Mouse (Mus musculus) left cerebral cortex, adult 9 months (tissue): ENCODE measurements around the gene Hdac11.
"Not testable (repeated sequence)": the region's sequence is repeated elsewhere in the genome, so short reads cannot be mapped to it uniquely, and the experiment has no call there.

Experiments
- DNase-seq, 2 experiments: peaks; one replicate each; pipeline ENCODE4 v3.0.0; 2022; ENCODE audit warnings: low spot score in 2 of 2

Hdac11 gene

DNA sequence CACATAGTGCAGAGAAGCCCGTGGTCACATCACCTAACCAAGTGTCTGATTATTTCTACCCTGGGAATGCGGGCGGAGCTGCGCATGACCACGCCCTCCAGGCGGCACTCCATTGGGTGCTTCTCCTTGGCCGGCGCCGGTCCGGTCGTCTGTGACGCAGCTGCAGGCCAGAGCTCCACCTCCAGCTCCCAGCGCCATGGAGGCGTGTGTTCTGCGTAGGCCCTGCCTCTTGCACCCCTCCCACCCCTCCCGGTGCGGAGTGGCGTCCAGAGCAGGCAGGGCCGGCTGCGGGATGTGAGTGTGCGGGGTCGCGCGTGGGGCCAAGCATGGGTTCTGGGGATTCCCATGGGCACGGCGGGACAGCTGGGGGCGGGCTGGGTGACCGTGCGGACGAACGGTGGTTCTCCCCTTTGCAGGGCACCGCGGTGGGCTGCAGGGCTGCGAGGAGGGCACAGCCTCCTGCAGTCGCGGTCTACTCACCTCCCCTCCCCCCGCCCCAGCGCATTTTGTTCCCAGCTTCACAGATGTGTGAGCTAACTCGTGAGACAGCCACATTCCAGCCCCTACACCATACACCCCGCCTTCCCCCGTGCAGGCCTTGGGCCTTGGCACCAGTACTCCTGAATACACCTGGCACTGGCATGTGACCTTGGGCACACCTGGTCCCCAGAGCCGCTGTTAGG lies at the start of gene Hdac11:
Gene Hdac11, plus strand, starts transcription at position 112 of the 683 bp plus-strand sequence.
- peak; percentile 88 to 95 for DNase-seq

DNA sequence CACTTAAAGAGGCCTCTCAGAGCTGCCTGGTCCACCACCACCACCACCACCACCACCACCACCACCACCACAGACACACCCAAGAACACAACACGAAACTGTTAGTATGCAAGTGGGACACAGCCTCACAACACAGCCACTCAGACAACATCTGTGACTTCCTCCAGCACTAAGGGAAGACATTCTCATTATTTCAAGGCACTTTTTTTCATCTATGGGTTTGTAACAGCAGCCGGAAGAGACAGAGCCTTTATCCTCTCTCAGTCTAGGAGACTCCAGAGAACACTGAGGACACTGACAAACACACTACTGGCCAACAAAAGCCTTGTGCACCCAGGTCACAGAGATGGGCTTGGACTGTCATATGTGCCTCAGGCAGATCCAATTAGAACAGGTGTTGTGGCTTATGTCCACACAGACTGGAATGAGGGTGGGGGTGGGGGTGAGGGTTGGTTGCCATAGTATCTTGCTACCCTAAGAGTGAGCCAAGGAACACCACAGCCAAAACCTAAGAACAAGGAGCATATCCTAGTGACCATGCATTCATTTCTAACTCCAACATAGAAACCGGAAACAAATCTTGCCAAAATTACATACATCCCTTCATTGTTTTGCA lies 48.1 kb upstream of the Hdac11 start:
- DNase-seq: no peak

DNA sequence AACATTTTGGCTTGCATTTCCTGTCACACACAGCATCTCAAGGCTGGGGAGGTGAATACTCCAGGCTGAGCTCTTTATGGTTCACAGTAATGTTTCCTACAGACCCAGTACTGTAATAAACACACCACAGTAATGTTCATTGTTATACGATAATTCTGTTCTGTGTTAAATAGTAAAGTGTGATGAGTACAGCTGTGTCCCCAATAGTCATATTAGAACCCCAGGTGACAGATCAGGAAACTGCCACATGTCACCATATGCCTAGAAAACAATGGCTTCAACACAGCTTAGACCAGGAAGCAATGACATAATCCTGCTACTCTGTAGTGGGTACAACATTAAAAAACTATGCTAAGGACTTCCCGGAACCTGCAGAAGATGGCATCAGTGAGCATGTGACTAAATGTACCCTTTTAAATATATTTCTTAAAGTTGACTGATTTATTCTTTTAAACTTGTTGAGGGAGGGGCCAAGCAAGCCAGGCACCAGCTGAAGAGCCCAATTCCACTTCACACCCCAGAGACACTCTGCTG lies 47.5 kb upstream of the Hdac11 start:
- DNase-seq: no peak

DNA sequence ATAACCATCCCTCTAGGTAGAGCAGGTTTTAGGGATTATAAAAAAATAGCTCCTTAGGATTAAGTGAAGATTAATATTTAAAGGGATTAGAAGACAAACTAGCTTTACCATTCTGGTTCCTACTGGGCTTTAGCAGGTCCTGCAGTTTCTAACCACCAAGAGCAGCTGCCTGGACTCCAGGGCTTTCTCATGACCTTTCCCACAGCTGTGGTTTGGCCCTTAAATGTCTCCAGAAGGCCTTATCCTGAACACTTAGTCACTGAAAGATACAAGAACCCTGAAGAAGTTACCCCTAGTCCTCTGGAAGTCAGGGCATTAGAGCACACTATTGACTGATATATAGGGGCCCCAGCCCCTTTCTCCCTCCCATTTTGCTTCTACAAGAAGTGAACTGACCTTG lies 47.0 kb upstream of the Hdac11 start:
- no peak for DNase-seq

DNA sequence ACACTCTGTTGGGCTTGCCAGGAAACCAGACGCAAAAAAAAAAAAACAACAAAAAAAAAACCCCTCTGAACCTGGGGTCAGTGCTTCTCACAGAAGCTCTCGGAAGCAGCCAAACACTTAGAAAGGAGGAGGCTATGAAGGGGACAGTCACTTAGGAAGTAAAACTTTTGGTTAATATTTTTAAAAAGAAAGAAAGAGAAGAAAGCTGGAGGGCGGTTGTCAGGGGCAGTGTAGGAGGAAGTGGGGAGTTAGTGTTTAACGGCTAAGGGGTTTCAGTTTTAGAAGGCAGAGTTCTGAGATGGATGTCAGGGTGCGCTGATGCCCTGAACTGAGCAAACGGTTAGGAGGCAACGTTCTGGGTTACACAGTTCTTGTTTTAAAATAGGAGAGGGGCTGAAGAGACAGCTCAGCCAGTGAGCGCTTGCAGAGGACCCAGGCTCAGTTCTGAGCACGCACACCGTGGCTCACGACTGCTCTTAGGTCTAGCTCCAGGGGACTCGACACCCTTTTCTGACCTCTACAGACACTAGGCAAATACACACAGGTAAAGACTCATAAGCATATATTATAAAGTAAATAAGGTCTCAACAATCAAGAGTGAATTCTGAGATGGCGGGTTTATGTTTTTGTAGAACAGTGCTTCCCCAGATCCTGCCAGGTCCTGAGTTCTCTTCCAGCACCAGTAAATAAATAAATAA lies 46.0 kb upstream of the Hdac11 start:
- no peak for DNase-seq

DNA sequence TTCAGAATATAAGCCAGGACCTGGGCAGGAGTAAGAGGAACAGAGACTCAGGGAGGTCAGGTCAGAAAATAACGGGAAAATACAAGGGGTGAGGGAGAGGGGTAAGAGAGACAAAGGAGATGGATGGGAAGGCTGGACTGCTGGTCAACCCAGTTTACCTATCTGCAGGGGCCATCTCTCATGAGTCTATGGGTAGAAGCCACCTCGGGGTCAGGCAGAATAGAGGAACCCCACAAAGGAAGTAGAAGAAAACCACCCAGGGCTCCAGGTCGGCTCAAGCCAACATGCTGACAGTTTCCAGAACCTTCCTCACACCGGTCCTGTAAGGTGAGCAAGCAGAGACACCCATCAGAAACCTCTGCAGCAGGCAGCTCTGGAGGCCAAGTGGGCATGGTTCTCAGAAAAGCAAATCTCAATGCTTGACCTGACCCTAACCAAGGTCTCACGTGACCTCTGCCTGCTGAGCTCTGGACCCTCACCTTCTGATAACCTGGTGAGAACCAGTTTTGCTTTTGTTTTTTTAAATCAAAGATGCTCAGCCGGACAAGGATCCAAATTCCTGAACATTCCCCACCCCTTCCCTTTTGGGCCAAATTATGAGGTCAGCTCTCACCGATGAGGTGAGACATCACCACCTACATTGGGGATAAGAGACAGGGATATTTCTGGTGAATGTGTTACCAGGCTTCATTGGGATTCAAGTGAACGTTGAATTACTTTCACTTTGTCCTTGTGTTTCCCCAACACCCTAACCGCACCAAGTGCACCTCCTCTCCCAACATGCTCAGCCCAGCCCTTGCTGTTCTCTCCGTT lies 45.1 kb upstream of the Hdac11 start:
- no peak for DNase-seq

DNA sequence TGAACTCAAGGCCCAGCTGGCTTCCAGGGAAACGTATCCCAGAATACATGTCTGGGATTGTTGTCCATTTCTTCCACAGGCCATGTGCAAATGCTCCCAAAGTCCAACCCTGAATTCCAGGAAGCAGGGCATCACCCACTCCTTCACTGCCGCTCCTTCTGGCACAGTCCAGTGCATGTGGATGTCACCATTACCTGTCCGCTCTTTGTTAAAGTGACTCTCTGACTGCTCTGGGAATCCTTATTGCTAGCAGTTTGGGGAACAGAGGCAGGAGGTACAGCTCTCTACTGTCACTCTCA lies 44.6 kb upstream of the Hdac11 start:
- DNase-seq: no peak

DNA sequence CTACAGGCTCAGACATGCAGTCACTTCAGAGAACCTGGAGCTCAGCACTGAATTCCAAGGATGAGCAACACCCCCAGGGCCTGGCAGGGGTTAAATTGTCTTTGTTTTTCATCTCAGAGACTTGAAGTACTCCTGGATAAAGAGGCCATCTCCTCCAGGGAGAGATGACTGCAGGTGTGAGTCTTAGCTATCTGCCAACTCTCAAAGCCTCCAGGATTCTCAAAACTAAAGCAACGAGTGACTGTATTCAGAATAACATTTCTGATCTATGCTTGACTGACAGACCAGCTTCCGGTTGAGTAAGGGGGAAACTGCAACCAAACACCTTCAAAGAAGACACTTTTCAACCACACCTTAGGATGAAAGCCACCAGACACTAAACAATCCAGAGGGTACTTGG lies 41.7 kb upstream of the Hdac11 start:
- DNase-seq: no peak

DNA sequence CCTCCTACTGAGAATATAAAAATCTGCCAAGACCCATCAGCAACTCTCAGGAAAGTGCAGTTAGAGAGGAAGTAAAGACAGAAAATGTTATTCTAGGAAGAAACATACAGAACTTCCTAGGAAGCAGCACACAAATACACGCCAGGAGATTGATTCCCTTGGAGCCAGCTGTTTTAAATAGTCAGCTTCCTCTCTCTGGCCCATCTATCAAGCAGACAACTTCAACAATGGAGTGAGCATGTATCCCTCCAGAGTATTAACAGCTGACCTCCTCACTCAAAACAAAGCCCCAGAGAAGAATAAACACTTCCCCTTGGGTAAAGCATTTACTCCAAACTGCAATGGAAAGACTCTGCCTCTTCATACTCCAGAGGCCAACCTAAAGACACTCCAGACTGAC lies 41.3 kb upstream of the Hdac11 start:
- no peak for DNase-seq

DNA sequence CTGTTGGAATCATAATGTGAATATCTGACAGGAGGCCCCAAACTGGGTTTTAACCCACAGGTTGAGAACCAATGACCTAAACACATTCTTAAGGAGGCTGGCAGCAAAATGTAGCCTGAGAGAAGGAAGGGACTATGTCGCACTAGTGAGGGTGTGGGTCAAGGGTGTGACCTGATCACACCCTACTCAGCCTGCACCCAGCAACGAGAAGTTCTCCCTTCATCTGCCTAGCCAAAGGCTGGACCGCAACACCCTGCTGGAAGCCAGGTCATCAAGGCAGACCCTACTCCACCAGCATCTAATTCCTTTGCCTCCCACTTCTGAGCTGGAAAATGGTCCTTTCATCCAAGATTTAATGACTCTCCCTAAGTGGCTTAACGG lies 40.6 kb upstream of the Hdac11 start:
- no peak for DNase-seq

DNA sequence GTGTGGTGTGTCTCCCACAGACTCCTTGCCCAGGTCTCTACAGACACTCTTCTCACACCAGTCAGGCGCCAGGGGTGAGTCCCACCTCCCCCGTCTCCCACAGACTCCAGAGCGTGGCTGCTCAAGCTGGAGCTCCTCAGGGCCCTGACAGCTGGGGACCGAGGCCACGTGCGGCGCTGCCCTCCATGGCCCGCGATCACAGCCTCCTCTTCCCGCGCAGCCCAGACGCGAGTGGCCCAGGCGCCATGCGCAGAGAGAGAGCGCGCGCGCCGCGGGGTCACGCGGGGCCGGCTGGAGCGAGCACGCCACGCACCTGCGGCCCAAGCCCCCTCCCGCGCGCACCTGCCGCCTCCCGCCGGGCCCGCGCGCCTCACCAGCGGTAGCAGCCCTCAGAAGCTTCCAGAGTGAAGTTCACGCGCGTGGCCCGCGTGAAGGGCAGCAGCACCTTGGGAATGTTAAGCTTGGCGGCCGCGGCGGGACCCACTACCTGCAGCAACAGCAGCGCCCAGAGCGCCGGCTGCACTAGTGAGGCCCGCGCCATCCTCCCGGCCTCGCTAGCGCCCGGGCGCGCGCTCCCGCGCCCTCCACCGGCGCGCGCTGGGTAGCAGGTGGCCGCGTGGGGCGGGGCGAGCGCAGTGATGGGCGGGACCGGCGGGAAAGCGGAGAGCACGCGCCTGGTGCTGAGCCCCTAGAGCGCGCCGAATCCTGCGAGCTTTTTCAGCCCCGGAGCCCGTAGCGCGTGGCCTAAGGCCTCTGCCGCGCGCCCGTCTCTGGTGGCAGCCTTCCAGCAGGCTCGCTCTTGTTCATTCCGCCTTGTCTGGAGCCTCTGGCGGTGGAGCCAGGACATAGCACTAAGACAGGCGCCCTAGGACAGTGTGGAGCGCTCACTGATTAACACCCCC lies 40.0 kb upstream of the Hdac11 start, which contains the start of gene Nup210:
Gene Nup210, minus strand, starts transcription at position 586 of the 902 bp plus-strand sequence.
- peak; percentile 87 to 97 for DNase-seq

DNA sequence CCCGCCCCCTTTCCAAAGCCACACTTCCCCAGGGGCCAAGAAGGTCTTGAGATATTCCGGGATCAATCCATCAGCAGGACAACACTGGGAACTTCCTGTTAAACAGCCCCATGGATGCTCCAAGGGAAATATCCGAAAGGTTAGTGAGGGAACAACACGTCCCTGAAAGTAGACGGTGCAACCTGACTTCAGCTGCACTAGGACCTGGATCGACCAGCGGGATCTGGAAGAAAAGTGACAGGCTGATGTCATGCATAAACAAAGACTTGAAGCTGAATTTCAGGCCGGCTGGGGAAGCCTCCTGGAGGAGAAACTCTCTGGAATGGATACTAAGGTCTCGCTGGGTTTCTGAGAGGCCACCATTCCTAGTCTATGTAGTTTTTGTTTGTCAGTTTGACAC lies 39.3 kb upstream of the Hdac11 start:
- DNase-seq: no peak

DNA sequence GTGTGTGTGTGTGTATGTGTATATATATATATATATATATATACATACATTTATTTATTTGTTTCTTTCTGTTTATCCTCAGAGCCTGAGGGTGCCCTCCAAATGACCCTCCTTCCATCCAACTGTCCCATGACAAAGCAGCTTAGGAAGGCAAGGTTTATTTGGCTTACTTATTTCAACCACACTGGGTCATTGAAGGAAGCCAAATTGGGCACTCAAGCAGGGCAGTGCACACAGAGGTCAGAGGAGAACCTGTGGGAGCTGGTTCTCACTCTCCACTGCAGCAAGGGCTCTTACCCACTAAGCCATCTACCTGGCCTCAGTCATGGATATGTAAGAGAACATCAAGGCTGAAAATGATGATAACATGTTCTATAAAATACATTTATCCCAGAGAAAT lies 37.9 kb upstream of the Hdac11 start:
- no peak for DNase-seq

DNA sequence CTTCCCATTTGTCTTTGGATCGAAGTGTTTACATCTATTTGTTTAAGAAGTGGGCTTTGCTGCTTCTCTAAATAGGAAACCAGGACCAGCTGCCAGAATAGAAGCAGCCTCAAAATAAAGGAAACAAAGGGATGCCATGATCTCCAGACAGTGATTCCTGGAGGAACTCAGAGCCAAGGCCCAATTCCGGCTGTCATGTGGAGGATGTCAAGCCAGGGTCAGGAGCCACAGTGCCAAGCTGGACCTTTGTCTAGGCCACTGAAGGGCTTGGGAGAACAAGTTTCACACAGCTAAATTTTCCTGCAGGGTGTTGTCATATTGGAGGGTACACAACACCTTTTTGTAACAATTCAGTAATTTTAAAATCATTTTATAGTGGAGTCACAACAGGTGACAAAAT lies 36.3 kb upstream of the Hdac11 start:
- no peak for DNase-seq

DNA sequence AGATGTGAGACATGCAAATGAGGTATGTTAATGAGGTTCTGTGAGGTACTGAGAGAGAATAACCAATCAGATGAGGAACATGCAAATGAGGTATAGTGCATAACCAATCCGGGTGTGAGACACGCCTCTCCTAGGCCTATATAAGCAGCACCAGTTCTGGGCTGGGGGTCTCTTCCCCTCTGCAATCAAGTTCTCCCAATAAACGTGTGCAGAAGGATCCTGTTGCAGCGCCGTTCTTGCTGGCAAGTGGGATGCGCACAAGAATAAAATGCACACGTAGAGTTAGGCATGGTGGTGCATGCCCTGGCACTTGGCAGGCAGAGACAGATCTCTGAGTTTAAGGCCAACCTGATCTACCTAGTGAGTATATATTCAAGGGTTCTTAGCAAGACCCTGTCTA lies 35.4 kb upstream of the Hdac11 start:
- DNase-seq: not testable (repeated sequence)

DNA sequence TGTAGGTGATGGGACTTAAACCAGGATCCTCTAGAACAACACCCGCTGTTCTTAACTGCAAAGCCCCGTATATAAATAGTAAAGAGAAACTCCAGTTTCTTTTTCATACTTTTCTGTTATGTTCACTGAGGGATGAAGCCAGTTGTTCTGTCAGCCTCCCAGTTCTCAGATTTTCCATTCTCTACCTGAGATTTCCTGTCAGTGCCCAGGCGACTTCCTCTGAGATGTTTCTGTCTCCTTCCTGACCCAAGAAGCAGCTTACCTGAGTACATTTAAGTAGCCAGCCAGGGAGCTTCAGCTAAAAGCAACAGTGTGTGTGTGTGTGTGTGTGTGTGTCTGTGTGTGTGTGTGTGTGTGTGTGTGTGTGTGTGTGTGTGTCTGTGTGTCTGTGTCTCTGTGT lies 33.0 kb upstream of the Hdac11 start:
- no peak for DNase-seq

DNA sequence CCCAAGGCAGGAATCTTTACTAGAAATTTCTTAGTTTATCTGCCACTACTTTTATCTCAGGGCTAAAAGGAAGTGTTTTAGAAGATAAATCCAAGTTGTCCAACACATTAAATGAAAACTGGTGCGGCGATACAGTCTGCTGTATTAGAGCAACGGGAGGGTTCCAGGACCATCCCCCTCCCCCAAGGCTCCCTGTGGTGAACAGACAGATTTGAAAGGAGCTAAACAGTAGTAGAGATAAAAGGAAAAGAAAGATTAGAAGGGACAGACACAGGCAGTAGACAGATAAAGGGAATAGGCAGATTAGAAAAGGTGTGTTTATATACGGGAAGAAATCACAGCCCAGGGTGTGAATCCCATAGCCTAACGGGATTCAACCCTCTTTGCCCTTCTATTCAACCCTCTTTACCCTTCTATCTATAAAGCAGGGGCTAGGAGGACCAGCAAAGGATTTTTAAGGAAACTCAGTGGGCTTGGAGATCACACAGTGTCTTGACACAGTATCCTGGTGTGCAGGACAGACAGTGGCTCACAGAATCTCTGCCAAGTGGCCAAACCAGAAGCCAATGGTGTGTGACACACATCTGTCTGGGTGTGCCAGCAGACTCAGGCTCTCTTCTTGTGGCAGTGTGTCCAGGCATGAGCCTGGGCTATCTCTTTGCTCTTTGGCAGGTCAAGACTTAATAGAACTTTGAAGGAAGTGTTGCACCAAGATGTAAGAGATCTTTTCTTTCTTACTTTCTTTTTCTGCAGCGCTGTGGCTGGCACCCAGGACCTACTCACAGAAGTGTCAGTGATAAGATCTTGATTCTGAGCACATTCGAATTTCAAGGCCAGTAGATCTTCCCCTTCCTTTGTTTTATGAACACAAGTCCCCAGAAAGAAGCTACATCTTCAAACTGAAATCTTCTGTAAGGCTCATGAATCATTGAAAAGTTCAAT lies 31.9 kb upstream of the Hdac11 start:
- DNase-seq: no peak

DNA sequence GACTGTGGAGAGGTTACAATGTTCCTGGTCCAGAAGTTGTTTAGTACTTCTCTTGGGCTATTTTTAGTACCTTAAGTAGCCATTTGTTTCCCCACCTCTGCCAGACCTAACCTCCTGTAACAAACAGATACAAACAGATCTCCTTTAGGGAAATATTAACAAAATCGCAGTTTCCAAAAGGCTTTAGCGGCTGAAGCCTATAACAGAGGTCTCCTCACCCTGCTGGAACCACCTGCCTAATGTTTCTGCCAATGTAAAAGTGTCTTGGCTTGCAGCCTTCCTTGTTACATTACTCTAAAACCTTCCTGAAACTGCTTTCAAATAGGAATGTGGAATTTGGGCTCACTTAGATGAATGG lies 31.3 kb upstream of the Hdac11 start:
- DNase-seq: no peak

DNA sequence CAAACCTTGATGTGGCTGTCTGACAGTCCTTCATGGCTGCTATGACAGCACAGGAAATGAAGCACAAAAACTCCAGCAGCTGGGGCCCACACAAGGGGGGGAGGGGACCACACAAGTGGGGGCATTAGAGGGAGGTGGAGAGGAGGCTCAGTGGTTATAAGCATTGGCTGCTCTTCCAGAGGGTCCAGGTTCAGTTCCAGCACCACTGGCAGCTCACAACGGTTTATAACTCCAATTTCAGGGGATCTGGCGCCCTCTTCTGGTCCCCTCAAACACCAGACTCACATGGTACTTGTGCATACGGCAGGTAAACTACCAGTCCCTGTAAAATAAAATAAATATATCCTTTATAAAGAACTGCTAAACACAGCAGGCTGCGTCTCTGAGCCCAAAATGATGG lies 27.5 kb upstream of the Hdac11 start:
- DNase-seq: no peak

DNA sequence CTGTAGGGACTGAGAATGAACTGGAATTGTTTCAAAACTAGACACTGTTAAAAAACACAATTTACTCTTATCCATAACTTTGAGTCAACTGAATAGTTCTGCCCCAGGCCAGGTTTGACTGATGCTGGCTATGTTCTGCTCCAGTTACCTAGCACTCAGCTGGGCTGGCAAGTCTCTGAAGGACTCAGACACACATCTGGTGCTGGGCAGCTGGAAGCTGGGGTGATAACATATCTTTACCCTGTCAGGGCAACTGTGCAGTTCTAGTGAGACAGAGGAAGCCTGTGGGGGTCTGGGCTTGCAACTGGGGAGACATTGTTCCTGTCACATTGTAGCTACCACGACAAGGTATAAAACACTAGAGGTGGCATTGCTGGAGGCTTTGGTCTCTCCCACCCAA lies 25.6 kb upstream of the Hdac11 start:
- DNase-seq: no peak
